Mouse (Mus musculus): ENCODE results near the gene Clspn. TPM values are rescaled to one million over a fixed set of nuclear protein-coding genes. Genes with fewer than 3 reads are reported as not detected.

Clspn gene
- 61.8 and 81.4 TPM in 2 replicates for total RNA-seq (2014; fragmentation: Nextera tagmentation)
- 76.5 and 94.0 TPM in 2 replicates for total RNA-seq (2017)
- 7.9 and 11.1 TPM in 2 replicates for polyA plus RNA-seq (2012)

DNA sequence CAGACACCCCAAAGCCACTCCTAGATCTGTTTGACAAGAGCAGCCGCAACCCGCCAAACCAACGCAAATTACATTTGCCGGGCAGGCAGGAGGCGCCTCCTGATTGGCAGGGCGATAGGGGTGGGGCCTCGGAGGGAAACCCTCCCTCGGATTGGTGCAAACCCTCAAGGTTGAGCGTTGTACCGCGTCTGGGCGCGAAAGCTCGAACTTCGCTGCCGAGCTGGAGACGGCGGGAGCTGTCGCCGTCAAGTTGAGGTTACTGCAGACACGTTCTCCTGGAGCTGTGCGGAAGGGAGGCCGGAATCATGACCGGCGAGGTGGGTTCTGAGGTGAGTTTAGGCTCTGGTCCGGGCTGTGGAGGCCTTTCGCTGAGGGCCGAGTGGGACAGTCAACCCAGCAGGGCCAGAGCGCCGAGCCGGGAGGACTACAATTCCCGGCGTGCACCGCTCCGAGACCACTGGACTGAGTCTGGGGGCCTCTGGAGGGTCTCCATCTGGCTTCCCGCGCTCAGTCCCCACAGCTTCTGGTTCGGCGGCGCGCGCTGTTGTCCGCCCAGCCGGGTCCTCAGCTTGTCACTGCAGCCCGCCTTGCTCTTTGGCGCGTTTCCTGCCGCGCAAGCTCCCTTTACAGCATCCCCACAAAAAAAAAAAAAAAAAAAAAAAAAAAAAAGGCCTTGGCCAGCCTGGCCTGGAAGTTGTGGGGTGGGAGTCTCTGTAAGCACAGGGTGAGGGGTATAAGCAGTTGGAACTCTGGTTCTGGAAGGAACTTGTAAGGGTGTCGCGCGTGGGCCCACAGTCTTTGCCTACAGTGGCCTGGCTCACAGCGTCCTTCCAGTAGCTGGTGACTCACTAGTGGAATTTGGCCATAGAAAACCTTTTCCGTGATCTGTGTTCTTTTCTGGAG, at the start of gene Clspn:
Gene Clspn (plus strand): TSS at position 127 of the 903 bp plus-strand sequence.
- Histone ChIP-seq H3K9me3 (replicated peaks) (no peaks in the 10 kb centered on the region), H3K27me3 (ENCODE audit: insufficient read depth, low read length) (peaks cover 4% of the 10 kb centered on the region), H3K4me1 (ENCODE audit: insufficient read depth, low read depth, low read length) (peaks cover 29% of the 10 kb centered on the region), H3K4me3 (ENCODE audit: low read depth, low read length) (peak within 1 kb of the TSS; percentile 78), H3K36me3 (replicated peaks) (peaks cover 24% of the 10 kb centered on the region)
- TF ChIP-seq CTCF (IDR thresholded peaks at IDR 0.05; ENCODE audit: low read depth, low read length), result no peak
- no peak for TF ChIP-seq POLR2AphosphoS5 (IDR thresholded peaks at IDR 0.05; ENCODE audit: insufficient replicate concordance, low read depth, low read length)
- no peak for TF ChIP-seq GATA2 (IDR thresholded peaks at IDR 0.05; ENCODE audit: borderline replicate concordance, low read depth, low read length)
- no peak for TF ChIP-seq GATA1 (IDR thresholded peaks at IDR 0.05; ENCODE audit: borderline replicate concordance, low read length)
- no peak for TF ChIP-seq TAL1 (conservative IDR thresholded peaks at IDR 0.05; ENCODE audit: low read depth, low read length)
- ATAC-seq (ENCODE audit: extremely low read depth, insufficient number of reproducible peaks, low FRiP score, poor library complexity, severe bottlenecking), result peak; percentile 97
- peak; percentile 94 for DNase-seq (ENCODE audit: low spot score)

DNA sequence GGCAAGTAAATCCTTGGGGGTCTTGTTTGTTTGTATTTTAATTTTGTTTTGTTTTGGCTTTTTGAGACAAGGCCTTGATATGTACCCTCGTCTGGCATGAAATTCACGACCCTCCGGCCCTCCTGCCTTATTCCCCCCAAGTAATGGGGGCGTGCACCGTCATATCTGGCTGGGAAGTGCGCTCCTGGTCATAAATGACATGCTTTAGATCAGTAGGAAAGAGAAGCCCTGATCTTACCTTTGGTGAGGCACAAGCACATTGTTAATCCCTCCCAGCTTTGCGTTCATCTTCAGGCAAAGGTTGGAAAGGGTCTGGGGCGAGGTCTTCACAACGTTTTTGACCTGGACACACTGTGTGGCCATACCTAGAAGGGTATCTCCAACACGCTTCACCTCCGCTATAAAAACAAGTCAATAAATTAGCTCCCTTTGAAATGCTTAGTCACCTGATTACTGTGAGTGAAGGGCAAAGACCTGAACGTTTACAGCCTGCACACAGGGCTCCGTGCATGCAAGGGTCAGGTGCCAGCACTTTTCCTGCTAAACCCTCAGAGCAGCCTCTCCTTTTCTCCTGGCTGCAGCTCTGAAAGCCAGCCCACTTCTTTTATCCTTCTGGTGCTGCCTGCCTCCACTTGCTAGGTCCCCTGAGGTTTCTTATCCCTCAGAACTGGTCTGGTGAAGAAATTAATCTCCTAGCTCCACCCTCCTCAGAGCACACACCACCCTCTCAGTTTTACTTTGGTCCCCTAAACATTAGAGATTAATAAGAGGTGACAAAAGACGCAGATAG, 48.4 kb upstream of the Clspn start:
- DNase-seq (ENCODE audit: low spot score), result no peak
- no peaks in the 10 kb centered on the region for H3K9me3 ChIP-seq (replicated peaks)
- H3K27me3 ChIP-seq (ENCODE audit: insufficient read depth, low read length), result peaks cover 23% of the 10 kb centered on the region
- no peak for TF ChIP-seq GATA2 (IDR thresholded peaks at IDR 0.05; ENCODE audit: borderline replicate concordance, low read depth, low read length)
- no peak for TF ChIP-seq POLR2AphosphoS5 (IDR thresholded peaks at IDR 0.05; ENCODE audit: insufficient replicate concordance, low read depth, low read length)
- TF ChIP-seq TAL1 (conservative IDR thresholded peaks at IDR 0.05; ENCODE audit: low read depth, low read length), result no peak
- TF ChIP-seq GATA1 (IDR thresholded peaks at IDR 0.05; ENCODE audit: borderline replicate concordance, low read length), result no peak
- no peak for TF ChIP-seq CTCF (IDR thresholded peaks at IDR 0.05; ENCODE audit: low read depth, low read length)
- no peak for ATAC-seq (ENCODE audit: extremely low read depth, insufficient number of reproducible peaks, low FRiP score, poor library complexity, severe bottlenecking)
- H3K36me3 ChIP-seq (replicated peaks), result no peaks in the 10 kb centered on the region
- no peaks in the 10 kb centered on the region for H3K4me1 ChIP-seq (ENCODE audit: insufficient read depth, low read depth, low read length)
- H3K4me3 ChIP-seq (ENCODE audit: low read depth, low read length), result no peak overlapping the region

- no peaks in the 10 kb centered on the region for H3K4me1 ChIP-seq (ENCODE audit: insufficient read depth, low read depth, low read length)
- DNase-seq (ENCODE audit: low spot score), result no peak
- H3K4me3 ChIP-seq (ENCODE audit: low read depth, low read length), result no peak overlapping the region
- peaks cover 25% of the 10 kb centered on the region for H3K27me3 ChIP-seq (ENCODE audit: insufficient read depth, low read length)
- H3K36me3 ChIP-seq (replicated peaks), result no peaks in the 10 kb centered on the region
- no peak for TF ChIP-seq TAL1 (conservative IDR thresholded peaks at IDR 0.05; ENCODE audit: low read depth, low read length)
- no peak for TF ChIP-seq POLR2AphosphoS5 (IDR thresholded peaks at IDR 0.05; ENCODE audit: insufficient replicate concordance, low read depth, low read length)
- TF ChIP-seq GATA2 (IDR thresholded peaks at IDR 0.05; ENCODE audit: borderline replicate concordance, low read depth, low read length), result no peak
- no peak for ATAC-seq (ENCODE audit: extremely low read depth, insufficient number of reproducible peaks, low FRiP score, poor library complexity, severe bottlenecking)
- no peaks in the 10 kb centered on the region for H3K9me3 ChIP-seq (replicated peaks)
These were observed 47.7 kb upstream of the Clspn start for GRCm38 (mm10) chr4:126509072-126509471.

DNA sequence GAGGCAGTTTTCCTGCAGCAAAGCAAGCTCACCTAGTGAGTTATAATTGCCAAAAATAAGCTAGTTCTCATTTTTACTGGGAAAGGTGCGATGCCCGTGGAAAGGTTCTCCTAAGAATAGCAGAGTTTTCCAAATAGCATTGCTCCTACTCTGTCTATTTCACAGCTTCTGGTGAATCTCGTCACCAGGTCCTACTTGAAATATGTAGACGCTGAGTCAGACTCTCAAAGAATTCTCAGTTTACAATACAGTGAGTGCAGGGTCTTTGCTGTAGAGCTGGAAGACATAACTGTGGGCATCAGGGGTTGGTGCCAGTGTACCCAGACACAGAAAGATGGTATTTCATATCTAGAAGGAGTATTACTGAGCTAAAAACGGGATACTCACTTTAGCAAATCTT, 45.7 kb upstream of the Clspn start:
- TF ChIP-seq GATA1 (IDR thresholded peaks at IDR 0.05; ENCODE audit: borderline replicate concordance, low read length), result no peak
- no peak for TF ChIP-seq TAL1 (conservative IDR thresholded peaks at IDR 0.05; ENCODE audit: low read depth, low read length)
- TF ChIP-seq POLR2AphosphoS5 (IDR thresholded peaks at IDR 0.05; ENCODE audit: insufficient replicate concordance, low read depth, low read length), result no peak
- TF ChIP-seq CTCF (IDR thresholded peaks at IDR 0.05; ENCODE audit: low read depth, low read length), result no peak
- TF ChIP-seq GATA2 (IDR thresholded peaks at IDR 0.05; ENCODE audit: borderline replicate concordance, low read depth, low read length), result no peak

DNA sequence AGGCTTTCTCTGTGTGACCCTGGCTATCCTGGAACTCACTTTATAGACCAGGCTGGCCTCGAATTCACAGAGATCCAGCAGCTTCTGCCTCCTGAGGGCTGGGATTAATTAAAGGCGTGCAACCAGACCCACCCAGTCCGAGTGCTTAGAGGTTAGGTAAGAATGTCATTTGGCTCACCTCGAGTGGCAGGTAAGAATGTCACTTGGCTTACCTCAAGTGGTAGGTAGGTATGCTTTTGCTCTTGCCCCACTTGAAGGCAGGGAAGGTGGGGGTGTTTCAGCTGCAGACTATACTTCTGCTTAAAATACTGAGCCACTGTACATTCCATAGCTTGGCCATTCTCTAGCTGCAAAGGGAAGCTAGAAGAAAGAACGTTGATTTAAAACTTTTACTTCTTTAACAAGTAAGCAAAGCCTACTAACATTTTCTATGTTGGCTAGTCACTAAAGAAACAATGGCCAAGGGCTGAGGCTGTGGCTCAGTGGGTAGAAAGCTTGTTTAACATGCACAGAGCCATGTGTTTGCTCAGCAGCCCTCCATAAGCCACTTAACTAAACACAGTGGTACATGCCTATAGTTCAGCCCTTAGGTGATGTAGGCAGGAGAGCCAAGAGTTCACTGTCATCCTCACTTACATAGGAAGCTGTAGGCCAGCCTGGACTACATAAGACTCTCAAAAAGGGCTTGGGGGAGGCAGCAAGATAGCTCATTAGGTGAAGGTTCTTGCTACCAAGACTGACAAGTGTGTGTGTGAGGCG, 44.2 kb upstream of the Clspn start:
- TF ChIP-seq TAL1 (conservative IDR thresholded peaks at IDR 0.05; ENCODE audit: low read depth, low read length) (no peak), CTCF (IDR thresholded peaks at IDR 0.05; ENCODE audit: low read depth, low read length) (no peak), GATA1 (IDR thresholded peaks at IDR 0.05; ENCODE audit: borderline replicate concordance, low read length) (no peak), POLR2AphosphoS5 (IDR thresholded peaks at IDR 0.05; ENCODE audit: insufficient replicate concordance, low read depth, low read length) (no peak), GATA2 (IDR thresholded peaks at IDR 0.05; ENCODE audit: borderline replicate concordance, low read depth, low read length) (no peak)
- no peak for ATAC-seq (ENCODE audit: extremely low read depth, insufficient number of reproducible peaks, low FRiP score, poor library complexity, severe bottlenecking)
- no peaks in the 10 kb centered on the region for H3K9me3 ChIP-seq (replicated peaks)
- no peak for DNase-seq (ENCODE audit: low spot score)
- no peak overlapping the region for H3K4me3 ChIP-seq (ENCODE audit: low read depth, low read length)
- H3K27me3 ChIP-seq (ENCODE audit: insufficient read depth, low read length), result peaks cover 19% of the 10 kb centered on the region
- no peaks in the 10 kb centered on the region for H3K36me3 ChIP-seq (replicated peaks)
- no peaks in the 10 kb centered on the region for H3K4me1 ChIP-seq (ENCODE audit: insufficient read depth, low read depth, low read length)

More for the DNA sequence above, 45.7 kb upstream of the Clspn start:
- DNase-seq (ENCODE audit: low spot score) (no peak), ATAC-seq (ENCODE audit: extremely low read depth, insufficient number of reproducible peaks, low FRiP score, poor library complexity, severe bottlenecking) (no peak)
- no peaks in the 10 kb centered on the region for H3K9me3 ChIP-seq (replicated peaks)
- no peak overlapping the region for H3K4me3 ChIP-seq (ENCODE audit: low read depth, low read length)
- no peaks in the 10 kb centered on the region for H3K4me1 ChIP-seq (ENCODE audit: insufficient read depth, low read depth, low read length)
- H3K36me3 ChIP-seq (replicated peaks), result no peaks in the 10 kb centered on the region
- H3K27me3 ChIP-seq (ENCODE audit: insufficient read depth, low read length), result peaks cover 24% of the 10 kb centered on the region

All from G1E (cell line).